Mouse (Mus musculus) forebrain, embryonic 15.5 days (tissue): ENCODE measurements around the gene Ano4. TPM values are rescaled to one million over a fixed set of nuclear protein-coding genes. Genes with fewer than 3 reads are reported as not detected.

Experiments used
- ATAC-seq: fragments of 200-750 bp; cut with Nextera tagmentation; replicated peaks from 2 replicates; pipeline ENCODE4 v1.8.0; 2017; ENCODE audit warnings: mild to moderate bottlenecking, moderate TSS enrichment, moderate library complexity
- H3K27ac ChIP-seq: fragments of 300-500 bp; sonication (generic); replicated peaks from 2 replicates; pipeline ENCODE4 v1.5.1; 2015; ENCODE audit warnings: mild to moderate bottlenecking, inconsistent platforms
- H3K27me3 ChIP-seq: fragments of 300-500 bp; sonication (generic); 2 replicates; pipeline ENCODE4 v1.6.1; 2015; ENCODE audit warnings: inconsistent platforms
- H3K36me3 ChIP-seq: fragments of 300-500 bp; sonication (generic); 2 replicates; pipeline ENCODE4 v1.6.1; 2015; ENCODE audit warnings: mild to moderate bottlenecking, inconsistent platforms
- H3K4me1 ChIP-seq: fragments of 300-500 bp; sonication (generic); 2 replicates; pipeline ENCODE4 v1.6.1; 2015; ENCODE audit warnings: inconsistent platforms
- H3K4me2 ChIP-seq: fragments of 300-500 bp; sonication (generic); replicated peaks from 2 replicates; pipeline ENCODE4 v1.6.1; 2015; ENCODE audit warnings: mild to moderate bottlenecking, inconsistent platforms
- H3K4me3 ChIP-seq: fragments of 300-500 bp; sonication (generic); 2 replicates; pipeline ENCODE4 v1.5.1; 2015; ENCODE audit warnings: mild to moderate bottlenecking, inconsistent platforms
- H3K9ac ChIP-seq: fragments of 300-500 bp; sonication (generic); replicated peaks from 2 replicates; pipeline ENCODE4 v1.6.1; 2015; ENCODE audit warnings: mild to moderate bottlenecking, inconsistent platforms
- H3K9me3 ChIP-seq: fragments of 300-500 bp; sonication (generic); 2 replicates; pipeline ENCODE4 v1.6.1; 2016; ENCODE audit warnings: inconsistent platforms
- WGBS: fragments of 180-500 bp; shearing (Covaris S2); methylation state at CpG from one replicate; pipeline ENCODE4 v1.1.7; 2015; ENCODE audit warnings: mixed read lengths; 5-methylcytosine and 5-hydroxymethylcytosine counted together
- polyA plus RNA-seq: library from polyadenylated mRNA; unstranded; fragments of >200 nt; fragmentation: Nextera tagmentation; extraction: Ambion mirVana; gene quantifications from 2 replicates; pipeline ENCODE4 v1.2.1, GENCODE M21; 2015

Ano4 gene
- 4.5 and 5.4 TPM in 2 replicates for polyA plus RNA-seq

- peak within 1 kb of the TSS; percentile 97 for H3K4me2 ChIP-seq
- H3K27ac ChIP-seq: no peak within 1 kb of the TSS
- peaks cover 27% of the 10 kb centered on the region; the same call in 1 of the 2 replicates for H3K27me3 ChIP-seq
- H3K36me3 ChIP-seq: no peaks in the 10 kb centered on the region
- H3K4me1 ChIP-seq: peaks cover 14% of the 10 kb centered on the region
- H3K9ac ChIP-seq: peak within 1 kb of the TSS; percentile 49
- H3K4me3 ChIP-seq: peak within 1 kb of the TSS; percentile 55
- 1% methylated on average over 70 of the region's 70 CpGs for WGBS
- no peaks in the 10 kb centered on the region for H3K9me3 ChIP-seq
- ATAC-seq: peak; percentile 72
Measured at GRCm38 (mm10) chr10:89344491-89345195, at the start of gene Ano4. Gene Ano4 (minus strand): TSS chr10:89344762.

- 0 out of 2 replicates have a peak, but pooled peaks have one; percentile 18 for ATAC-seq
- Histone ChIP-seq H3K36me3 (no peaks in the 10 kb centered on the region), H3K27me3 (no peaks in the 10 kb centered on the region), H3K4me3 (no peak overlapping the region), H3K4me1 (peaks cover 15% of the 10 kb centered on the region), H3K27ac (no peak overlapping the region), H3K9ac (no peak overlapping the region), H3K9me3 (no peaks in the 10 kb centered on the region), H3K4me2 (no peak overlapping the region)
- 40% methylated on average over 4 of the region's 4 CpGs for WGBS
Measured at GRCm38 (mm10) chr10:89392687-89393086, 48.1 kb upstream of the Ano4 start.

- peak; percentile 70 for ATAC-seq
- Histone ChIP-seq H3K27ac (peak overlapping the region; percentile 43; the same call in 1 of the 2 replicates), H3K4me2 (no peak overlapping the region), H3K9ac (no peak overlapping the region), H3K4me1 (peaks cover 15% of the 10 kb centered on the region), H3K9me3 (no peaks in the 10 kb centered on the region), H3K4me3 (no peak overlapping the region), H3K36me3 (no peaks in the 10 kb centered on the region), H3K27me3 (no peaks in the 10 kb centered on the region)
- WGBS: 22% methylated on average over 4 of the region's 4 CpGs
Measured at GRCm38 (mm10) chr10:89391571-89392163, 47.1 kb upstream of the Ano4 start.

- Histone ChIP-seq H3K9me3 (no peaks in the 10 kb centered on the region), H3K4me3 (no peak overlapping the region), H3K27me3 (no peaks in the 10 kb centered on the region), H3K27ac (no peak overlapping the region), H3K9ac (no peak overlapping the region), H3K4me1 (0 out of 2 replicates have a peak, but pooled peaks cover 3% of the 10 kb centered on the region), H3K4me2 (no peak overlapping the region), H3K36me3 (no peaks in the 10 kb centered on the region)
- 85% methylated on average over 3 of the region's 3 CpGs for whole genome bisulfite sequencing
- no peak for ATAC-seq
Measured at GRCm38 (mm10) chr10:89386461-89386860, 41.9 kb upstream of the Ano4 start.

- Histone ChIP-seq H3K4me3 (no peak overlapping the region), H3K27ac (no peak overlapping the region), H3K27me3 (no peaks in the 10 kb centered on the region), H3K9me3 (no peaks in the 10 kb centered on the region), H3K4me2 (no peak overlapping the region), H3K36me3 (no peaks in the 10 kb centered on the region), H3K4me1 (no peaks in the 10 kb centered on the region), H3K9ac (no peak overlapping the region)
- WGBS: 10% methylated on average over 5 of the region's 5 CpGs
- peak; percentile 87 for ATAC-seq
Measured at GRCm38 (mm10) chr10:89383462-89383861, 38.9 kb upstream of the Ano4 start.

GRCm38 (mm10) chr10:89377750-89378149 is 33.2 kb upstream of the Ano4 start:
- 76% methylated on average over 4 of the region's 4 CpGs for WGBS
- ATAC-seq: no peak

GRCm38 (mm10) chr10:89370051-89370450 is 25.5 kb upstream of the Ano4 start:
- Histone ChIP-seq H3K9ac (no peak overlapping the region), H3K9me3 (no peaks in the 10 kb centered on the region), H3K4me1 (no peaks in the 10 kb centered on the region), H3K36me3 (no peaks in the 10 kb centered on the region), H3K27ac (no peak overlapping the region), H3K27me3 (no peaks in the 10 kb centered on the region), H3K4me3 (no peak overlapping the region), H3K4me2 (no peak overlapping the region)
- 49% methylated on average over 1 of the region's 1 CpGs for WGBS
- no peak for ATAC-seq

More at GRCm38 (mm10) chr10:89377750-89378149, 33.2 kb upstream of the Ano4 start:
- Histone ChIP-seq H3K9ac (no peak overlapping the region), H3K27ac (no peak overlapping the region), H3K9me3 (0 out of 2 replicates have a peak, but pooled peaks cover 3% of the 10 kb centered on the region), H3K4me3 (no peak overlapping the region), H3K36me3 (no peaks in the 10 kb centered on the region), H3K27me3 (no peaks in the 10 kb centered on the region), H3K4me2 (no peak overlapping the region), H3K4me1 (no peaks in the 10 kb centered on the region)

GRCm38 (mm10) chr10:89358933-89359332 is 14.4 kb upstream of the Ano4 start:
- H3K36me3 ChIP-seq: no peaks in the 10 kb centered on the region
- no peak overlapping the region for H3K27ac ChIP-seq
- H3K9ac ChIP-seq: no peak overlapping the region
- ATAC-seq: no peak
- H3K27me3 ChIP-seq: no peaks in the 10 kb centered on the region
- no peak overlapping the region for H3K4me3 ChIP-seq
- H3K4me1 ChIP-seq: no peaks in the 10 kb centered on the region
- 82% methylated on average over 3 of the region's 3 CpGs for WGBS
- no peak overlapping the region for H3K4me2 ChIP-seq
- H3K9me3 ChIP-seq: no peaks in the 10 kb centered on the region

GRCm38 (mm10) chr10:89354639-89355038 is 10.1 kb upstream of the Ano4 start:
- Histone ChIP-seq H3K9me3 (no peaks in the 10 kb centered on the region), H3K4me2 (no peak overlapping the region), H3K9ac (no peak overlapping the region), H3K27ac (no peak overlapping the region), H3K27me3 (no peaks in the 10 kb centered on the region), H3K36me3 (no peaks in the 10 kb centered on the region), H3K4me3 (no peak overlapping the region), H3K4me1 (no peaks in the 10 kb centered on the region)
- ATAC-seq: no peak
- WGBS: 90% methylated on average over 2 of the region's 2 CpGs

GRCm38 (mm10) chr10:89351416-89351815 is 6.9 kb upstream of the Ano4 start:
- 42% methylated on average over 11 of the region's 11 CpGs for WGBS
- Histone ChIP-seq H3K36me3 (no peaks in the 10 kb centered on the region), H3K27me3 (no peaks in the 10 kb centered on the region), H3K9me3 (no peaks in the 10 kb centered on the region), H3K9ac (no peak overlapping the region), H3K27ac (no peak overlapping the region), H3K4me1 (no peaks in the 10 kb centered on the region), H3K4me3 (no peak overlapping the region), H3K4me2 (no peak overlapping the region)
- no peak for ATAC-seq

GRCm38 (mm10) chr10:89345606-89346005 is 1.0 kb upstream of the Ano4 start:
- 57% methylated on average over 6 of the region's 6 CpGs for WGBS
- Histone ChIP-seq H3K4me3 (peak overlapping the region; percentile 55; the same call in 1 of the 2 replicates), H3K27ac (no peak overlapping the region), H3K9ac (no peak overlapping the region), H3K9me3 (no peaks in the 10 kb centered on the region), H3K36me3 (no peaks in the 10 kb centered on the region), H3K4me1 (peaks cover 14% of the 10 kb centered on the region), H3K4me2 (no peak overlapping the region), H3K27me3 (peaks cover 27% of the 10 kb centered on the region; the same call in 1 of the 2 replicates)
- ATAC-seq: no peak

GRCm38 (mm10) chr10:89345196-89345533 is 603 bp upstream of the Ano4 start:
- Histone ChIP-seq H3K27me3 (peaks cover 27% of the 10 kb centered on the region; the same call in 1 of the 2 replicates), H3K4me3 (peak overlapping the region; percentile 55), H3K9ac (0 out of 2 replicates have a peak overlapping the region, but pooled peaks have one; percentile 49), H3K9me3 (no peaks in the 10 kb centered on the region), H3K4me1 (peaks cover 14% of the 10 kb centered on the region), H3K36me3 (no peaks in the 10 kb centered on the region), H3K4me2 (peak overlapping the region; percentile 97), H3K27ac (no peak overlapping the region)
- 46% methylated on average over 4 of the region's 4 CpGs for WGBS
- peak; percentile 7; the same call in 1 of the 2 replicates for ATAC-seq
